Mouse (Mus musculus): ENCODE measurements around the gene Sik1.

The Sik1 gene

DNA sequence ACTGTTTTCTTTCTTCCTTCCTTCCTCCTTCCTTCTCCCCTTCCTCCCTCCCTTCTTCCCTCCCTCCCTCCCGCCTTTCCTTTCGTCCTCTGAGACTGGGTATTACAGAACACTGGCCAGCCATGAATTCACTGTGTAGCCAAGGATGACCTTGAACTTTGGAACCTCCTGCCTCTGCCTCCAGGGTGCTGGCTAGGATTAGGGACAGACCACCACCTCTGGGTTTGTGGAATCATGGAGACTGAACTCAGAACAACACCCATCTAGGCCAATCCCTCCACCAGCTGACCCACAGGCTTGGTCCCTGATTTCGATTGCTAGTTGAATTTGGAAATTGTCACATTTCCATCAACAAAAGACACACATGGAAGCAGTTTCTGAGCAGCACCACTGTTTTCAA, 49.1 kb downstream of the Sik1 start:
- no peak for ATAC-seq (ENCODE audit: low TSS enrichment)

DNA sequence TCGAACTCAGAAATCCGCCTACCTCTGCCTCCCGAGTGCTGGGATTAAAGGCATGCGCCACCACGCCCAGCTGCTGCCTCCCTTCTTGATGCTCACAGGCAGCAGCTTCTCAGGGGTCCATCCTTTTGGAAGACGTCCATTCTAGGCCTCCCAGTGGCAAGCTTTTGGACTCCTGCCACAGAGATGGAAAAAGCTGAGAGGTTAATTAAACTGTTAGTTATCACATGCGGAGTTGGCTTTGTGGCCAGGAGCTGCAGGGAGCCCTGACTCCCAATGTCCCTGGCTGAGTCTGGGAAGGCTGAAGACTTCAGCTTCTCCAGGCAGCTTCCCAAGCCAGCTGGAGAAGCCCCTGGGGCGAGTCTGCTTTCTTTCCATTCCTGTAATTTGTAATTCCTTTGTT, 49.6 kb downstream of the Sik1 start:
- ATAC-seq (ENCODE audit: low TSS enrichment) = no peak

DNA sequence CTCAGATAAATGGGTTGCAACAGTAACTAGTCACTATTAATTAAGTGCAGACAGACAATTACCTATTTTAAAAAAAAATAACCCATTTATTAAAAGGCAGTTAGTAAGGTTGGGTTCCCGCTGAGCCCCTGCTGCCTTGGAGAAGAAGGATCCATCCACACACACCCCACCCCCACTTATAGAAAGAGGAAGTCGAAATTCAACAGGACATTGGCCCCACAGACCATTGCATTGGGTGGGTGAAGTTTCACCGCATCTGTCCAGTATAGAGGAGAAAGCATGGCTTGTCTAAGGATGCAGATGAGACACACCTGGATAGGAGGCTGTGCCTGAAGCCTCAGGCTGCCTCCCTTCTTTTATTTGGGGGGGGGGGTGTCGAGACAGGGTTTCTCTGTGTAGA, 50.0 kb downstream of the Sik1 start:
- ATAC-seq (ENCODE audit: low TSS enrichment) = no peak

DNA sequence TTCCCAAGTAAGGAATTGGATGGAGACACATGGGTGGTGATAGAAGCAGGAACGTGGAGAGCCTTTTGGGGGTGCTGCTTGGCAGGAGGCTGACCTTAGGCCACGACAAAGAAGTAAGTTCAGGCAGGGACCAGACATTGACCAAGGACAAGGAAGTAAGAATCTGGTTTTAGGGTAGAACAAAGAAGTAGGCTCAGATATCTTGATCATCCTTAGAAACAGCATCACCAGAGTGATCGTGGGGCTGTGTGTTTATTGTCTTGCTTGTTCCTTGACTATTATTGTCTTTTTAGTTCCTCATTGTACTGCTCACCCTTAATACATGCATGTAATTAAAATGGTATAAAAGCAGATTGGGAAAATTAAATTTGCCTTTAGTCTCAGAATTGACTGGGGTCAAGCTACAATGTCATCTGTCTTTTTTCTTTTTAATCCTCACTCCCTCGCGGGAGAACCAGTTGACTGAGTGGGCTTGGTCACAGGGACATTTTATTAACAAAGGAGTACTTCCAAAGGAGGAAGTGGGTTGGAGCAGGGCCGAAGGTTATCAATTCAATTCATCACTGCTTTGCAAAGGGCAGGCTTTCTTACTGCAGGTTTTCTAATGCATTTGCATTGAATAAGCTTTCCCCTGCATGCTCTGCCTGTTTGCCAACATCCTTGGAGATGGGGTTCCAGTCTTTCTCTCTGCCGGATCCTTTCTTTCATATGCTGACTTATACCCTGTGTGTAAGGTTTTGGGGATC, 53.2 kb downstream of the Sik1 start:
- no peak for ATAC-seq (ENCODE audit: low TSS enrichment)

DNA sequence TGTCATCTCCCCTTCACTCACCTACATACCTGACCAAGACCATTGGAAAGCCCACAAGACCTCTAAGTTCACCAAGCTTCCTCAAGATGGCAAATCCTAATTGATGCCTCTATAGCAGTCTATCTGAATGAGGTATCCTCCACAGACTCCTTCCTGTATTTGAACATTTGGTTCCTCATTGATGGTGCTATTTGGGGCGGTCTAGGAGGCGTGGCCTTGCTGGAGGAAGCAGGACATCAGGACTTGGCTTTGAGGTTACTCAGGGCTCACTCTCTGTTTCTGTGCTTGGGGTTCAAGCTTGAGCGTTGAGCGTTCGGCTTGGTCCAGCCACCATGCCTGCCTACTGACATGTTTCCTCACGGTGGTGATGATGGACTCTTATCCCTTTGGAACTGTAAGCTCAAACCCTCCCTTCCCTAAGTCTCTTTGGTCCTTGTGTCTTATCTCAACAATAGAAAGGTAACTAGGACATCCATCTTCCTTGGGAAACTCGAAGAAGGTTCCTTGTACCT, 54.7 kb downstream of the Sik1 start:
- ATAC-seq (ENCODE audit: low TSS enrichment) = no peak

DNA sequence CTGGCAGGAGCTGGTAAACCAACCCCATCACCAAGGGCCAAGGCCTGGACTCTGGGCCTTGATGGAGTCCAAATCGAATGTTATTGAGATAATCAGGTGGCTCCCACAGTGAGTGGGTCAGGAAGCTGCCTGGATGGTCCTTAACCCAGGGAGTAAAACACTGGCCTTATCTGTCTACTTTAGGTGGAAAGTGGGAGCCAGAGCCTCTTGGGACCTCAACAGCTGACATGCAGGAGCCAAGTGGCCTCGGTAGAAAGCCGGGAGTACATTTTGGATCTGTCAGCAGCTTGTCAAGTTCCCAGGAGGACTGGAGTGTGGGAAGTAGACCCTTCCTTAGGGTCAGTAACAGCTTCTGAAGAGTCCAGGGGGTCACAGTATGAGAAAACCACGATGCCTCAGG, 59.7 kb downstream of the Sik1 start:
- ATAC-seq (ENCODE audit: low TSS enrichment) = no peak
